In the genomic region with DNA sequence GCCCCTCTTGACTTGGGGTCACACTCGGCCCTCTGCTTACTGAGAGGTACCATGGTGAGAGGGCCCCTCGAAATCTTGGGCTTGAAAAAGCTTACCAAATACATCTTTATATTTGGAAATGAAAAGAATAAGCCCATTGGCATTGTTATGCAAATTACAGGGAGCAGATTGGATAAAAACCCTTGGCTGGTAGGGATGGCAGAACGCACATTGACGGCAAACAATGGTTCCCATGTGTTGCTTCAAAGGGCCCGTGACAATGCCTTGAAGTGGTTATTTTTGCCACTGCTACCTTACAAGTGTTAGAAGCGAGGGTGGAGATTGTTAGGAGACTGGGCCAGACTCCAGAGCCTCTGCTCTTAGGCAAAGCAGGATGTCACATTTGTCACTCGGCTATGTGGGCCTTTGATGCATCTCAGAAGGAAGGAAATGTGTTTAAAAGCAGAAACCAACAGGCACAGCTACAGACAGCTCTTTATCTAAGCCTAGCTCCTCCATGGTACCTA, we compare ENCODE assay signal across 8 mouse cellular contexts.
DNase-seq lines count a peak whose midpoint lies in the region; ATAC-seq lines count a peak whose summit lies in the region.

No protein-coding gene starts in this region.

- no peaks in the 10 kb centered on the region for H3K9me3 ChIP-seq in embryonic facial prominence, embryonic 14.5 days (ENCODE audit: control insufficient read depth, low read length)
- H3K9me3 ChIP-seq in hindbrain, embryonic 14.5 days (ENCODE audit: control insufficient read depth, low read length), result no peaks in the 10 kb centered on the region
- no peaks in the 10 kb centered on the region for H3K9me3 ChIP-seq in midbrain, embryonic 12.5 days

- DNase-seq in frontal cortex, postnatal 36 days (ENCODE audit: low spot score in 2 of 2), result peak; percentile 14 to 38
- no peak for DNase-seq in frontal cortex, postnatal 10 days (ENCODE audit: low spot score in 2 of 2)
- DNase-seq in embryonic facial prominence, embryonic 14.5 days (ENCODE audit: low spot score), result no peak
- no peak for DNase-seq in hindbrain, embryonic 14.5 days (ENCODE audit: low spot score)
- no peak for DNase-seq in layer of hippocampus, adult 8-10 months (ENCODE audit: low spot score in 2 of 2)
- DNase-seq in gastrocnemius, postnatal 36 days, result no peak

- no peaks in the 10 kb centered on the region for H3K4me1 ChIP-seq in embryonic facial prominence, embryonic 14.5 days (ENCODE audit: control insufficient read depth, insufficient read depth, low read length)
- H3K4me1 ChIP-seq in hindbrain, embryonic 14.5 days (replicated peaks; ENCODE audit: control insufficient read depth, insufficient read depth, low read length), result peaks cover 4% of the 10 kb centered on the region; the same call in 1 of the 2 replicates
- H3K4me1 ChIP-seq in midbrain, embryonic 12.5 days, result peaks cover 18% of the 10 kb centered on the region

- peak overlapping the region; percentile 49; the same call in 1 of the 2 replicates for H3K27ac ChIP-seq in embryonic facial prominence, embryonic 14.5 days (replicated peaks; ENCODE audit: low read depth, low read length)
- peak overlapping the region; percentile 57; the same call in 1 of the 2 replicates for H3K27ac ChIP-seq in hindbrain, embryonic 14.5 days
- H3K27ac ChIP-seq in midbrain, embryonic 12.5 days (replicated peaks), result peak overlapping the region; percentile 75

- no peaks in the 10 kb centered on the region for H3K27me3 ChIP-seq in embryonic facial prominence, embryonic 14.5 days (replicated peaks; ENCODE audit: control insufficient read depth, insufficient read depth, low read length)
- no peaks in the 10 kb centered on the region for H3K27me3 ChIP-seq in hindbrain, embryonic 14.5 days (ENCODE audit: control insufficient read depth, insufficient read depth, low read length)
- no peaks in the 10 kb centered on the region for H3K27me3 ChIP-seq in midbrain, embryonic 12.5 days

- H3K9ac ChIP-seq in embryonic facial prominence, embryonic 14.5 days (ENCODE audit: low read depth, low read length), result no peak overlapping the region
- no peak overlapping the region for H3K9ac ChIP-seq in hindbrain, embryonic 14.5 days
- H3K9ac ChIP-seq in midbrain, embryonic 12.5 days (replicated peaks), result no peak overlapping the region

- 47% methylated on average over 7 of the region's 7 CpGs for WGBS in embryonic facial prominence, embryonic 14.5 days
- WGBS in hindbrain, embryonic 14.5 days, result 9% methylated on average over 7 of the region's 7 CpGs
- WGBS in midbrain, embryonic 12.5 days, result 11% methylated on average over 7 of the region's 7 CpGs

- no peak overlapping the region for H3K4me2 ChIP-seq in embryonic facial prominence, embryonic 14.5 days (ENCODE audit: low read depth, low read length)
- no peak overlapping the region for H3K4me2 ChIP-seq in hindbrain, embryonic 14.5 days (replicated peaks)
- H3K4me2 ChIP-seq in midbrain, embryonic 12.5 days (replicated peaks), result peak overlapping the region; percentile 10; the same call in 1 of the 2 replicates

- intact Hi-C loops in gastrocnemius, postnatal 36 days (cut with DNase I), result no loop called here

- no peak for ATAC-seq in embryonic facial prominence, embryonic 14.5 days (ENCODE audit: low read depth)
- ATAC-seq in hindbrain, embryonic 14.5 days (ENCODE audit: low FRiP score), result no peak
- ATAC-seq in midbrain, embryonic 12.5 days (ENCODE audit: low FRiP score, low read depth), result peak; percentile 64
- ATAC-seq in erythroid progenitor cell, adult 5-6 weeks (replicated peaks; ENCODE audit: low FRiP score, poor library complexity, severe bottlenecking), result no peak

- H3K36me3 ChIP-seq in embryonic facial prominence, embryonic 14.5 days (ENCODE audit: control insufficient read depth, insufficient read depth, low read length), result no peaks in the 10 kb centered on the region
- H3K36me3 ChIP-seq in hindbrain, embryonic 14.5 days (replicated peaks; ENCODE audit: control insufficient read depth, insufficient read depth), result no peaks in the 10 kb centered on the region
- H3K36me3 ChIP-seq in midbrain, embryonic 12.5 days, result no peaks in the 10 kb centered on the region

- no peak overlapping the region for H3K4me3 ChIP-seq in embryonic facial prominence, embryonic 14.5 days (ENCODE audit: low read depth, low read length)
- H3K4me3 ChIP-seq in hindbrain, embryonic 14.5 days (replicated peaks; ENCODE audit: low read length), result no peak overlapping the region
- no peak overlapping the region for H3K4me3 ChIP-seq in midbrain, embryonic 12.5 days

Comparison
In these comparisons a context has a peak if more than half of its experiments do, and no peak if none do; other contexts are left out.
1. DNase-seq: peak in frontal cortex, postnatal 36 days (2 of 2); none in frontal cortex, postnatal 10 days (0 of 2), embryonic facial prominence, embryonic 14.5 days (single experiment), hindbrain, embryonic 14.5 days (single experiment), layer of hippocampus, adult 8-10 months (0 of 2) and gastrocnemius, postnatal 36 days (0 of 2).
2. Peak in every context shown above with its lines, with median percentiles within 50 percentile points of each other: H3K27ac ChIP-seq.